Mouse (Mus musculus) ES-Bruce4 (cell line): Measurements from ENCODE around the gene Klk11. TPM values are rescaled to one million over a fixed set of nuclear protein-coding genes. Genes with fewer than 3 reads are reported as not detected.

Experiments used
- H3K27ac ChIP-seq: 2 replicates; pipeline ENCODE4 v1.5.1; 2012; ENCODE audit warnings: low read length, inconsistent platforms; ENCODE audit not compliant: insufficient read depth
- H3K27me3 ChIP-seq: 2 replicates; pipeline ENCODE4 v1.6.1; 2012; ENCODE audit warnings: mild to moderate bottlenecking, low read length, inconsistent platforms; ENCODE audit not compliant: control insufficient read depth, poor library complexity, insufficient read depth, severe bottlenecking
- H3K36me3 ChIP-seq: 2 replicates; pipeline ENCODE4 v1.6.1; 2012; ENCODE audit warnings: inconsistent platforms, mild to moderate bottlenecking, low read length, moderate library complexity; ENCODE audit not compliant: control insufficient read depth, poor library complexity, insufficient read depth, severe bottlenecking
- H3K4me1 ChIP-seq: one replicate; pipeline ENCODE4 v1.8.1; 2011; ENCODE audit warnings: low read length; ENCODE audit not compliant: control insufficient read depth, insufficient read depth
- H3K4me3 ChIP-seq: 2 replicates; pipeline ENCODE4 v1.5.1; 2011; ENCODE audit warnings: low read depth, mild to moderate bottlenecking, low read length
- H3K9ac ChIP-seq: 2 replicates; pipeline ENCODE4 v1.6.1; 2012; ENCODE audit warnings: low read depth, mild to moderate bottlenecking, inconsistent platforms; ENCODE audit not compliant: poor library complexity, severe bottlenecking
- H3K9me3 ChIP-seq: replicated peaks from 2 replicates; pipeline ENCODE4 v1.6.1; 2012; ENCODE audit warnings: mild to moderate bottlenecking, low read length, inconsistent platforms; ENCODE audit not compliant: control insufficient read depth, poor library complexity, insufficient read depth, severe bottlenecking
- CTCF ChIP-seq: IDR thresholded peaks from one replicate; pipeline ENCODE4 v1.8.1; 2011; ENCODE audit warnings: low read depth, low read length
- EP300 ChIP-seq: IDR thresholded peaks from 2 replicates; pipeline ENCODE4 v1.6.1; 2011; ENCODE audit warnings: low read depth, low read length; ENCODE audit not compliant: insufficient read depth
- POLR2A ChIP-seq: IDR thresholded peaks from one replicate; pipeline ENCODE4 v1.8.1; 2011; ENCODE audit warnings: low read length; ENCODE audit not compliant: insufficient read depth
- polyA plus RNA-seq: library from polyadenylated mRNA; stranded (reverse); fragments of >200 nt; gene quantifications from 2 replicates; pipeline ENCODE4 v1.2.4, GENCODE M21; 2011; ENCODE audit warnings: low read depth; ENCODE audit not compliant: missing spikeins, insufficient read depth, insufficient read length

Gene Klk11
- polyA plus RNA-seq, 1 experiment, result not detected

- Histone ChIP-seq H3K4me3 (no peak overlapping the region), H3K36me3 (no peaks in the 10 kb centered on the region), H3K27ac (no peak overlapping the region), H3K9ac (no peak overlapping the region), H3K9me3 (no peaks in the 10 kb centered on the region), H3K27me3 (no peaks in the 10 kb centered on the region), H3K4me1 (peaks cover 6% of the 10 kb centered on the region)
- no peak for TF ChIP-seq POLR2A
- no peak for TF ChIP-seq CTCF
- TF ChIP-seq EP300, result no peak
Observed at GRCm38 (mm10) chr7:43771916-43772315, 2.5 kb upstream of the Klk11 start.

GRCm38 (mm10) chr7:43772901-43773300 lies 1.5 kb upstream of the Klk11 start:
- no peak overlapping the region for H3K27ac ChIP-seq
- no peak overlapping the region for H3K4me3 ChIP-seq
- TF ChIP-seq POLR2A (no peak), EP300 (no peak), CTCF (no peak)
- H3K4me1 ChIP-seq, result peaks cover 6% of the 10 kb centered on the region
- no peaks in the 10 kb centered on the region for H3K9me3 ChIP-seq
- H3K36me3 ChIP-seq, result no peaks in the 10 kb centered on the region
- H3K27me3 ChIP-seq, result no peaks in the 10 kb centered on the region
- H3K9ac ChIP-seq, result no peak overlapping the region

GRCm38 (mm10) chr7:43774802-43775201 lies 398 bp downstream of the Klk11 start:
- Histone ChIP-seq H3K36me3 (no peaks in the 10 kb centered on the region), H3K9ac (peak overlapping the region; percentile 19; the same call in 1 of the 2 replicates)

GRCm38 (mm10) chr7:43775311-43776057 lies 1.1 kb downstream of the Klk11 start:
- TF ChIP-seq CTCF (no peak), EP300 (no peak), POLR2A (no peak)
- Histone ChIP-seq H3K36me3 (no peaks in the 10 kb centered on the region), H3K4me3 (no peak overlapping the region), H3K4me1 (peaks cover 7% of the 10 kb centered on the region), H3K27ac (peak overlapping the region; percentile 38), H3K27me3 (no peaks in the 10 kb centered on the region), H3K9ac (peak overlapping the region; percentile 19; the same call in 1 of the 2 replicates), H3K9me3 (no peaks in the 10 kb centered on the region)

More at GRCm38 (mm10) chr7:43774802-43775201, 398 bp downstream of the Klk11 start:
- H3K9me3 ChIP-seq, result no peaks in the 10 kb centered on the region
- TF ChIP-seq EP300 (no peak), CTCF (no peak), POLR2A (no peak)
- H3K27me3 ChIP-seq, result no peaks in the 10 kb centered on the region
- H3K4me3 ChIP-seq, result no peak overlapping the region
- peaks cover 5% of the 10 kb centered on the region for H3K4me1 ChIP-seq
- no peak overlapping the region for H3K27ac ChIP-seq

- H3K9ac ChIP-seq, result no peak overlapping the region
- no peaks in the 10 kb centered on the region for H3K27me3 ChIP-seq
- no peak overlapping the region for H3K4me3 ChIP-seq
- TF ChIP-seq POLR2A (no peak), CTCF (no peak), EP300 (no peak)
- H3K27ac ChIP-seq, result no peak overlapping the region
- H3K36me3 ChIP-seq, result no peaks in the 10 kb centered on the region
- no peaks in the 10 kb centered on the region for H3K9me3 ChIP-seq
- H3K4me1 ChIP-seq, result peaks cover 12% of the 10 kb centered on the region
Observed at GRCm38 (mm10) chr7:43776506-43776905, 2.1 kb downstream of the Klk11 start.

GRCm38 (mm10) chr7:43777423-43777822 lies 3.0 kb downstream of the Klk11 start:
- Histone ChIP-seq H3K27ac (no peak overlapping the region), H3K4me3 (no peak overlapping the region), H3K36me3 (no peaks in the 10 kb centered on the region), H3K9me3 (no peaks in the 10 kb centered on the region), H3K9ac (no peak overlapping the region), H3K27me3 (no peaks in the 10 kb centered on the region), H3K4me1 (peaks cover 12% of the 10 kb centered on the region)
- no peak for TF ChIP-seq CTCF
- TF ChIP-seq POLR2A, result no peak
- TF ChIP-seq EP300, result no peak
